Mouse (Mus musculus): Measurements from ENCODE around the gene Agpat4.

The Agpat4 gene

GRCm38 (mm10) chr17:12174896-12175295 is 56.4 kb downstream of the Agpat4 start:
- H3K27me3 ChIP-seq (ENCODE audit: insufficient read depth, low read length) = no peaks in the 10 kb centered on the region
- TF ChIP-seq NANOG (IDR thresholded peaks at IDR 0.05; ENCODE audit: borderline replicate concordance, low read length) (no peak), POU5F1 (IDR thresholded peaks at IDR 0.05; ENCODE audit: borderline replicate concordance, low read length) (no peak), CTCF (conservative IDR thresholded peaks at IDR 0.05; ENCODE audit: low read length) (no peak)
- H3K36me3 ChIP-seq (ENCODE audit: insufficient read depth, low read length) = peaks cover 57% of the 10 kb centered on the region
- H3K4me1 ChIP-seq (replicated peaks; ENCODE audit: low read depth, low read length) = peaks cover 46% of the 10 kb centered on the region
- peaks cover 5% of the 10 kb centered on the region for H3K9me3 ChIP-seq (ENCODE audit: low read length)
- no peak overlapping the region for H3K4me3 ChIP-seq (replicated peaks; ENCODE audit: low read length)

- peaks cover 65% of the 10 kb centered on the region for H3K36me3 ChIP-seq (ENCODE audit: insufficient read depth, low read length)
- peaks cover 46% of the 10 kb centered on the region for H3K4me1 ChIP-seq (replicated peaks; ENCODE audit: low read depth, low read length)
- no peaks in the 10 kb centered on the region for H3K27me3 ChIP-seq (ENCODE audit: insufficient read depth, low read length)
- H3K4me3 ChIP-seq (replicated peaks; ENCODE audit: low read length) = no peak overlapping the region
- peaks cover 5% of the 10 kb centered on the region for H3K9me3 ChIP-seq (ENCODE audit: low read length)
- TF ChIP-seq NANOG (IDR thresholded peaks at IDR 0.05; ENCODE audit: borderline replicate concordance, low read length) (no peak), POU5F1 (IDR thresholded peaks at IDR 0.05; ENCODE audit: borderline replicate concordance, low read length) (no peak), CTCF (conservative IDR thresholded peaks at IDR 0.05; ENCODE audit: low read length) (no peak)
Measured at GRCm38 (mm10) chr17:12175626-12176025, 57.1 kb downstream of the Agpat4 start.

- TF ChIP-seq POU5F1 (IDR thresholded peaks at IDR 0.05; ENCODE audit: borderline replicate concordance, low read length) (no peak), NANOG (IDR thresholded peaks at IDR 0.05; ENCODE audit: borderline replicate concordance, low read length) (no peak), CTCF (conservative IDR thresholded peaks at IDR 0.05; ENCODE audit: low read length) (no peak)
- peaks cover 63% of the 10 kb centered on the region for H3K4me1 ChIP-seq (replicated peaks; ENCODE audit: low read depth, low read length)
- peaks cover 55% of the 10 kb centered on the region for H3K36me3 ChIP-seq (ENCODE audit: insufficient read depth, low read length)
- H3K27me3 ChIP-seq (ENCODE audit: insufficient read depth, low read length) = no peaks in the 10 kb centered on the region
- peaks cover 5% of the 10 kb centered on the region for H3K9me3 ChIP-seq (ENCODE audit: low read length)
- H3K4me3 ChIP-seq (replicated peaks; ENCODE audit: low read length) = no peak overlapping the region
Measured at GRCm38 (mm10) chr17:12179339-12179738, 60.8 kb downstream of the Agpat4 start.

GRCm38 (mm10) chr17:12179766-12180165 is 61.3 kb downstream of the Agpat4 start:
- TF ChIP-seq CTCF (conservative IDR thresholded peaks at IDR 0.05; ENCODE audit: low read length) = no peak
- TF ChIP-seq NANOG (IDR thresholded peaks at IDR 0.05; ENCODE audit: borderline replicate concordance, low read length) = no peak
- TF ChIP-seq POU5F1 (IDR thresholded peaks at IDR 0.05; ENCODE audit: borderline replicate concordance, low read length) = no peak
- Histone ChIP-seq H3K27me3 (ENCODE audit: insufficient read depth, low read length) (no peaks in the 10 kb centered on the region), H3K4me1 (replicated peaks; ENCODE audit: low read depth, low read length) (peaks cover 62% of the 10 kb centered on the region), H3K9me3 (ENCODE audit: low read length) (peaks cover 5% of the 10 kb centered on the region), H3K36me3 (ENCODE audit: insufficient read depth, low read length) (peaks cover 51% of the 10 kb centered on the region), H3K4me3 (replicated peaks; ENCODE audit: low read length) (no peak overlapping the region)

- Histone ChIP-seq H3K4me1 (replicated peaks; ENCODE audit: low read depth, low read length) (peaks cover 89% of the 10 kb centered on the region), H3K36me3 (ENCODE audit: insufficient read depth, low read length) (peaks cover 45% of the 10 kb centered on the region), H3K4me3 (replicated peaks; ENCODE audit: low read length) (peak overlapping the region; percentile 45), H3K27me3 (ENCODE audit: insufficient read depth, low read length) (no peaks in the 10 kb centered on the region), H3K9me3 (ENCODE audit: low read length) (no peaks in the 10 kb centered on the region)
- TF ChIP-seq NANOG (IDR thresholded peaks at IDR 0.05; ENCODE audit: borderline replicate concordance, low read length) (no peak), POU5F1 (IDR thresholded peaks at IDR 0.05; ENCODE audit: borderline replicate concordance, low read length) (no peak), CTCF (conservative IDR thresholded peaks at IDR 0.05; ENCODE audit: low read length) (no peak)
Measured at GRCm38 (mm10) chr17:12182702-12183485, 64.4 kb downstream of the Agpat4 start.

- Histone ChIP-seq H3K4me1 (replicated peaks; ENCODE audit: low read depth, low read length) (peaks cover 86% of the 10 kb centered on the region), H3K4me3 (replicated peaks; ENCODE audit: low read length) (no peak overlapping the region), H3K27me3 (ENCODE audit: insufficient read depth, low read length) (no peaks in the 10 kb centered on the region), H3K9me3 (ENCODE audit: low read length) (no peaks in the 10 kb centered on the region), H3K36me3 (ENCODE audit: insufficient read depth, low read length) (peaks cover 39% of the 10 kb centered on the region)
- TF ChIP-seq POU5F1 (IDR thresholded peaks at IDR 0.05; ENCODE audit: borderline replicate concordance, low read length) (no peak), NANOG (IDR thresholded peaks at IDR 0.05; ENCODE audit: borderline replicate concordance, low read length) (no peak), CTCF (conservative IDR thresholded peaks at IDR 0.05; ENCODE audit: low read length) (no peak)
Measured at GRCm38 (mm10) chr17:12184283-12184682, 65.8 kb downstream of the Agpat4 start.

- no peak overlapping the region for H3K4me3 ChIP-seq (replicated peaks; ENCODE audit: low read length)
- H3K36me3 ChIP-seq (ENCODE audit: insufficient read depth, low read length) = peaks cover 30% of the 10 kb centered on the region
- no peaks in the 10 kb centered on the region for H3K9me3 ChIP-seq (ENCODE audit: low read length)
- no peaks in the 10 kb centered on the region for H3K27me3 ChIP-seq (ENCODE audit: insufficient read depth, low read length)
- H3K4me1 ChIP-seq (replicated peaks; ENCODE audit: low read depth, low read length) = peaks cover 86% of the 10 kb centered on the region
- TF ChIP-seq CTCF (conservative IDR thresholded peaks at IDR 0.05; ENCODE audit: low read length) = no peak
- TF ChIP-seq POU5F1 (IDR thresholded peaks at IDR 0.05; ENCODE audit: borderline replicate concordance, low read length) = no peak
- TF ChIP-seq NANOG (IDR thresholded peaks at IDR 0.05; ENCODE audit: borderline replicate concordance, low read length) = no peak
Measured at GRCm38 (mm10) chr17:12185855-12186254, 67.4 kb downstream of the Agpat4 start.

GRCm38 (mm10) chr17:12186341-12186740 is 67.8 kb downstream of the Agpat4 start:
- TF ChIP-seq CTCF (conservative IDR thresholded peaks at IDR 0.05; ENCODE audit: low read length) = no peak
- no peak for TF ChIP-seq NANOG (IDR thresholded peaks at IDR 0.05; ENCODE audit: borderline replicate concordance, low read length)
- TF ChIP-seq POU5F1 (IDR thresholded peaks at IDR 0.05; ENCODE audit: borderline replicate concordance, low read length) = no peak
- peaks cover 86% of the 10 kb centered on the region for H3K4me1 ChIP-seq (replicated peaks; ENCODE audit: low read depth, low read length)
- H3K4me3 ChIP-seq (replicated peaks; ENCODE audit: low read length) = no peak overlapping the region

More at GRCm38 (mm10) chr17:12186341-12186740, 67.8 kb downstream of the Agpat4 start:
- peaks cover 35% of the 10 kb centered on the region for H3K36me3 ChIP-seq (ENCODE audit: insufficient read depth, low read length)
- no peaks in the 10 kb centered on the region for H3K9me3 ChIP-seq (ENCODE audit: low read length)
- H3K27me3 ChIP-seq (ENCODE audit: insufficient read depth, low read length) = no peaks in the 10 kb centered on the region
